Mouse (Mus musculus) CH12.LX (cell line): ENCODE data around the gene Col24a1.

Experiments
- CTCF ChIP-seq, 2 experiments: IDR thresholded peaks in 1 of 2; conservative IDR thresholded peaks in 1 of 2; 2 replicates each; pipeline ENCODE4 v1.5.1; 2011 to 2012; ENCODE audit warnings: low read depth in 2 of 2, low read length in 2 of 2, improper control_type of control experiment in 1 of 2, inconsistent platforms in 1 of 2, mild to moderate bottlenecking in 1 of 2, moderate library complexity in 1 of 2
- EP300 ChIP-seq: IDR thresholded peaks from 2 replicates; pipeline ENCODE4 v1.6.1; 2011; ENCODE audit warnings: low read length, improper control_type of control experiment
- JUND ChIP-seq: conservative IDR thresholded peaks from 2 replicates; pipeline ENCODE4 v1.6.1; 2011; ENCODE audit warnings: low read depth, low read length, improper control_type of control experiment
- TBP ChIP-seq: conservative IDR thresholded peaks from 2 replicates; pipeline ENCODE4 v1.6.1; 2011; ENCODE audit warnings: low read depth, low read length, improper control_type of control experiment
- USF2 ChIP-seq: conservative IDR thresholded peaks from 2 replicates; pipeline ENCODE4 v1.6.1; 2011; ENCODE audit warnings: low read depth, low read length, improper control_type of control experiment

GRCm38 (mm10) chr3:145504830-145505229 lies 212.6 kb downstream of the Col24a1 start:
- TF ChIP-seq JUND (no peak), EP300 (no peak), CTCF (conservative IDR thresholded peaks at IDR 0.05 in 1 of 2, IDR thresholded peaks at IDR 0.05 in 1 of 2; ENCODE audit: low read depth in 2 of 2, low read length in 2 of 2) (no peak), USF2 (no peak), TBP (no peak)
